Mouse (Mus musculus) heart, postnatal 0 days (tissue): ENCODE measurements at regions not wholly inside any gene's neighbourhood (a gene's known extent, or its start where the extent isn't known, plus 50 kb on each side); places are given as distances from the start of the nearest gene placed in this dataset.

ENCODE experiments used
- ATAC-seq: fragments of 200-750 bp; cut with Nextera tagmentation; 2 replicates; pipeline ENCODE4 v1.8.0; 2017; ENCODE audit warnings: low read depth, moderate number of reproducible peaks, moderate library complexity; ENCODE audit not compliant: insufficient read depth
- DNase-seq: peaks from one replicate; pipeline ENCODE4 v3.0.0-alpha.2; 2016; ENCODE audit warnings: low spot score
- H3K27ac ChIP-seq: fragments of 300-500 bp; sonication (generic); 2 replicates; pipeline ENCODE4 v1.5.1; 2014; ENCODE audit warnings: low read depth, mild to moderate bottlenecking
- H3K27me3 ChIP-seq: fragments of 300-500 bp; sonication (generic); 2 replicates; pipeline ENCODE4 v1.6.1; 2014; ENCODE audit warnings: low read length, mixed read lengths; ENCODE audit not compliant: control insufficient read depth, insufficient read depth
- H3K36me3 ChIP-seq: fragments of 300-500 bp; sonication (generic); replicated peaks from 2 replicates; pipeline ENCODE4 v1.6.1; 2014; ENCODE audit warnings: low read length, mixed read lengths; ENCODE audit not compliant: control insufficient read depth, insufficient read depth
- H3K4me1 ChIP-seq: fragments of 300-500 bp; sonication (generic); 2 replicates; pipeline ENCODE4 v1.6.1; 2014; ENCODE audit warnings: antibody characterized with exemption; ENCODE audit not compliant: control insufficient read depth, insufficient read depth
- H3K4me2 ChIP-seq: fragments of 300-500 bp; sonication (generic); 2 replicates; pipeline ENCODE4 v1.6.1; 2014; ENCODE audit warnings: low read depth, mild to moderate bottlenecking, low read length, moderate library complexity
- H3K4me3 ChIP-seq: fragments of 300-500 bp; sonication (generic); 2 replicates; pipeline ENCODE4 v1.5.1; 2014; ENCODE audit warnings: low read depth, low read length
- H3K9ac ChIP-seq: fragments of 300-500 bp; sonication (generic); replicated peaks from 2 replicates; pipeline ENCODE4 v1.6.1; 2014; ENCODE audit warnings: low read depth, low read length, mixed read lengths
- H3K9me3 ChIP-seq: fragments of 300-500 bp; sonication (generic); replicated peaks from 2 replicates; pipeline ENCODE4 v1.6.1; 2016; ENCODE audit warnings: low read length; ENCODE audit not compliant: control insufficient read depth
- CTCF ChIP-seq: IDR thresholded peaks from 2 replicates; pipeline ENCODE4 v1.5.1; 2016; ENCODE audit warnings: antibody characterized with exemption, control low read depth, low read depth
- EP300 ChIP-seq: IDR thresholded peaks from 2 replicates; pipeline ENCODE4 v1.6.1; 2016; ENCODE audit warnings: antibody characterized with exemption, low read depth
- WGBS: fragments of 180-500 bp; shearing (Covaris S2); extraction: QIAGEN DNeasy Blood & Tissue Kit; methylation state at CpG from one replicate; pipeline ENCODE4 v1.1.7; 2014; 5-methylcytosine and 5-hydroxymethylcytosine counted together

DNA sequence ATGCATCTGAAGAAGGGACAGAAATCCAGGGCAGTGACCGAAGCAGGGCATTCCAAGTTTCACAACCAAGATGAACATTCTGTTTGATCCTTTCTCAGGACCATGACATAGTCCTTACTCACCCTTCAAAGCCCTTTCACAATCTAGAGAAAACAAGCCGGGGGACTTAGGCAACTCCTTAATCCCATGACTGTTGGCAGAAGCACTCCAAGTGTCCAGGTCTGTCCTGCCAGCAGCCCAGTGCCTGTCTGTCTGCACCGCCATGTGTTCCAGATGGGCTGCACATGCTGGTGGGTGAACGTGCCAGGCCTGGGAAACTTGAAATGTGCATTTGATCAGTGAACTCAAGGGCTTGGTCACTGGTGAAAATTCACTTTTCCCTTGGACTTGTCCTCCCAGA, 165.6 kb downstream of the Gm10260 start:
- Histone ChIP-seq H3K9me3 (no peaks in the 10 kb centered on the region; the same call in 1 of the 2 replicates), H3K27ac (no peak overlapping the region), H3K4me3 (no peak overlapping the region), H3K4me2 (no peak overlapping the region), H3K27me3 (no peaks in the 10 kb centered on the region), H3K36me3 (no peaks in the 10 kb centered on the region), H3K9ac (no peak overlapping the region), H3K4me1 (no peaks in the 10 kb centered on the region)
- DNase-seq (no peak), ATAC-seq (no peak)
- WGBS, result 84% methylated on average over 4 of the region's 4 CpGs
- no peak for TF ChIP-seq CTCF
- TF ChIP-seq EP300, result no peak

DNA sequence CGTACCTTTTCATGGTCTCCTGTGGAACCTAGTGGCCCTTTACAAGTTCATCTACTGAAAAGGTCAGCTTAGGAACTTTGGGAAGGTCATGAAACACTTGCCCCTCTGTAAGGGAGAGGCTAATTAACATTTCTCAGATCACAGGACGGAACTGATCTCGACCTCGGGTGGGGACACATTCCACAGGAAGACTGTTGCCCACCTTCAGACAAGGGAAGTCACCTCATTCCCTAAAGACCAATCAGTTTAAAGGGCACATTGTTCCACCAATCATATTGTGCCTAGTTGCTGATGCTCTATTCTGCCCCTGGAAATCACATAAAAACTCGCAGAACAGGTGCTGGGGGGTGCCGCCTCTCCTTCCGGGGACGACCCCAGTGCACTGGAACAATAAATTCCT, 170.8 kb downstream of the Gm10260 start:
- Histone ChIP-seq H3K4me2 (no peak overlapping the region), H3K9me3 (0 out of 2 replicates have a peak, but pooled peaks cover 5% of the 10 kb centered on the region), H3K27ac (no peak overlapping the region), H3K27me3 (no peaks in the 10 kb centered on the region), H3K9ac (no peak overlapping the region), H3K4me3 (no peak overlapping the region), H3K36me3 (no peaks in the 10 kb centered on the region), H3K4me1 (no peaks in the 10 kb centered on the region)
- ATAC-seq, result no peak
- no peak for DNase-seq
- no peak for TF ChIP-seq CTCF
- TF ChIP-seq EP300, result no peak
- WGBS, result 73% methylated on average over 8 of the region's 8 CpGs

DNA sequence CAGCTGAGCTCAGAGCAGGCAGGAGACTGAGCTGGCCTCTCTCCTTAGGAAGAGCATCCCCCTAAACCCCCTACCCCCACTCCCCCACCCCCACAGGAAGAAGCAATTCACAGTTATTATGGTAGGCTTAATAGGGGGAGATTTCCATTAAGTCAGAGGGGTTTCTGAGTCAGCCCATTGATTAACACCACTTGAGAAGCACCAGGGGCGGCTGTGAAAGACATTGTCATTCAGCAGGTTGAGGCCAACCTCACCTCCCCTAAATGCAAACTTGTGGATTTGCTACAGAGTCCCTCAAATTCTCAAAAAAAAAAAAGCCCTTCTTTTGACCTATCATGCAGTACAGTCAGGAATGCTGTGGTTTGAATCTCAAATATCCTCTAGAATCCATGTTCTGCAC, 172.3 kb downstream of the Gm10260 start:
- Histone ChIP-seq H3K4me1 (no peaks in the 10 kb centered on the region), H3K27me3 (no peaks in the 10 kb centered on the region), H3K27ac (no peak overlapping the region), H3K4me2 (no peak overlapping the region), H3K9me3 (0 out of 2 replicates have a peak, but pooled peaks cover 5% of the 10 kb centered on the region), H3K36me3 (no peaks in the 10 kb centered on the region), H3K9ac (no peak overlapping the region), H3K4me3 (no peak overlapping the region)
- ATAC-seq (no peak), DNase-seq (no peak)
- 68% methylated on average over 1 of the region's 1 CpGs for WGBS
- no peak for TF ChIP-seq CTCF
- TF ChIP-seq EP300, result no peak

DNA sequence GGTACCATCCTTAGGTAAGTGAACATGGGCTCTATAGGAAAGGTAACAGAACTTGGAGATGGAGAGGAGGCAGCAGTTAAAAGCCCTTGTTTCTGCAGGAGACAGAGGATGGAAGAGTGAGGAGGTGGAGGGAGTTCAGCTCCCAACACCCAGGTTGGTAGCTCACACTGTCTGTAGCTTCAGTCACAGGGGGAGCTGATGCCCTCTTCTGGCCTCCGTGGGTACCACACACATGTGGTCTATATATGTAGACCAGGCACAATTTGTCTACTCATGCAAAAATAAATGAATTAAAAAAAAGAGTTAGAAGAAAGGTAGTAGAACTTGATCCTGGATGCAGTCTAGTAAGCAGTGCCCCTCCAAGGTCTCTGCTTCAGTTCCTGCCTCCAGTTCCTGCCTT, 173.3 kb downstream of the Gm10260 start:
- no peak for ATAC-seq
- DNase-seq, result no peak
- Histone ChIP-seq H3K4me3 (no peak overlapping the region), H3K27me3 (no peaks in the 10 kb centered on the region), H3K27ac (no peak overlapping the region), H3K4me1 (no peaks in the 10 kb centered on the region), H3K4me2 (no peak overlapping the region), H3K36me3 (no peaks in the 10 kb centered on the region), H3K9me3 (0 out of 2 replicates have a peak, but pooled peaks cover 5% of the 10 kb centered on the region), H3K9ac (no peak overlapping the region)
- WGBS, result 92% methylated on average over 1 of the region's 1 CpGs
- TF ChIP-seq EP300 (no peak), CTCF (0 out of 2 replicates have a peak, but pooled peaks have one; percentile 15)

DNA sequence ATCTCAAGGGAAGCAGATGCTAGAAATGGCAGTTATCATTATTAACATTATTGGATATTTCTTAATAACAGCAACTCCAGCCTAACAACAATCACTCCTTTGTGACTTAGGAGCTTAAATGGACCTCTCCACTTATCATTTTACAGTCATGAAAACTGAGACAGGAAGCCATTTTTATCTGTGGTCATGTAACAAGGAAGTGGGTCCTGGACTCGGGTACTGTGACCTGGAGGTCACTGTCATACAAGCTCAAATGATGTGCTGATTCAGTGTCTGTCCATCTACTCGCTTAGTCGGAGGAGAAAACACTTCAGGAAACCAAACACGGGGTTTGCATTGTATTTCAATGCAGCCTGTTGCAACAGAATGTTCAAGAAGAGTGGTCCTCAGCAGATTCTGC, 176.4 kb downstream of the Gm10260 start:
- 0 out of 2 replicates have a peak, but pooled peaks cover 5% of the 10 kb centered on the region for H3K9me3 ChIP-seq
- 56% methylated on average over 4 of the region's 4 CpGs for WGBS
- H3K36me3 ChIP-seq, result no peaks in the 10 kb centered on the region
- TF ChIP-seq EP300 (no peak), CTCF (no peak)
- no peak for DNase-seq
- no peak overlapping the region for H3K4me2 ChIP-seq
- no peak overlapping the region for H3K9ac ChIP-seq
- no peak overlapping the region for H3K27ac ChIP-seq
- no peak for ATAC-seq
- no peaks in the 10 kb centered on the region for H3K27me3 ChIP-seq
- no peak overlapping the region for H3K4me3 ChIP-seq
- H3K4me1 ChIP-seq, result peaks cover 15% of the 10 kb centered on the region

DNA sequence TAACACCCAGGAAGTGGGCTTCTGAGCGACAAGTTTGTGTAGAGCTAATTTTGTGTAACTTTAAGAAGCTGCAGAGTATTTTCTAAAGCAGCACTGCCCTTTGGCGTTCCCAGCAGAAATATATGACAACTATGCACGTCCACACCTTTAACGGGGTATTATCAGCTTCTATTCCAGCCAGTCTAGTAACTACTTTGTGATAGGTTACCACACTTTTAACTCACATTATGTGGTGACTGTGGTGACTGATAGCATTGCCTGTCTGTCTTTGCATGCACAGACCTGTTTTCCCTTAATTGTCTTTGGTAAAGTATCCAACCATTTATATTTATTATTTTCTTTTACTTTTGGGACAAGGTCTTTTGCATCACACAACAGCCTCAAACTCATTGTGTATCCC, 179.1 kb downstream of the Gm10260 start:
- H3K9me3 ChIP-seq, result no peaks in the 10 kb centered on the region
- DNase-seq (no peak), ATAC-seq (no peak)
- WGBS, result 51% methylated on average over 4 of the region's 4 CpGs
- H3K4me2 ChIP-seq, result no peak overlapping the region
- no peak overlapping the region for H3K9ac ChIP-seq
- no peaks in the 10 kb centered on the region for H3K36me3 ChIP-seq
- H3K4me1 ChIP-seq, result peaks cover 20% of the 10 kb centered on the region
- TF ChIP-seq CTCF, result no peak
- no peak for TF ChIP-seq EP300
- H3K4me3 ChIP-seq, result no peak overlapping the region
- no peak overlapping the region for H3K27ac ChIP-seq
- H3K27me3 ChIP-seq, result no peaks in the 10 kb centered on the region
